Mouse (Mus musculus): Measurements from ENCODE around the gene Atl1. TPM values are rescaled to one million over a fixed set of nuclear protein-coding genes. Genes with fewer than 3 reads are reported as not detected.

The Atl1 gene
- polyA plus RNA-seq, 1 experiment from 2014 or later = 3.5 TPM

DNA sequence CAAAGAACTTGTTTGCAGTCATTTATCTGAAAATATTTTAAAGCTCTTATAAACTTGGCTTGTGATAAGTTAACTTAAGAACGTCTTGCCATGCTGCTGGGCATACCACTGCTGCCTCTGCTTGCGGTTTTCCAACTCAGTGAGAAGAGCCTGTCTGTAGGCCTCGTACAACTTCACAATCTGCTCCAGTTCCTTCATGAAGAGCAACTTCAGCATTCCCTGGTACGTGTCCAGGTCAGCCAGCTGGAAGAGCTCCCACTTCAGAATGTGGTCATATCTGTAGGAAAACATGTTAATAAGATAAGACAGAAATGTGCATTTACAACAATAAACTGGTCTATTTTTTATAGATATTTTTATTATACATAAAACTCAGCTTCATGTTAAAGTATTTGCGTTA is 73.7 kb downstream of the Atl1 start:
- ATAC-seq (replicated peaks; ENCODE audit: low FRiP score, low read depth) (no peak), DNase-seq (ENCODE audit: low spot score) (peak; percentile 67)
- TF ChIP-seq CTCF (IDR thresholded peaks at IDR 0.05; ENCODE audit: low read depth) = no peak
- Histone ChIP-seq H3K4me2 (ENCODE audit: low read length) (no peak overlapping the region), H3K9ac (ENCODE audit: low read depth, low read length) (no peak overlapping the region), H3K27ac (no peak overlapping the region), H3K4me1 (replicated peaks; ENCODE audit: insufficient read depth, low read length) (no peaks in the 10 kb centered on the region), H3K36me3 (ENCODE audit: insufficient read depth, low read length) (peaks cover 44% of the 10 kb centered on the region), H3K9me3 (replicated peaks; ENCODE audit: low read length) (no peaks in the 10 kb centered on the region), H3K4me3 (replicated peaks; ENCODE audit: low read depth, low read length) (no peak overlapping the region), H3K27me3 (ENCODE audit: insufficient read depth, low read length) (no peaks in the 10 kb centered on the region)
- WGBS = 66% methylated on average over 5 of the region's 5 CpGs

- Histone ChIP-seq H3K4me2 (ENCODE audit: low read length) (no peak overlapping the region), H3K9me3 (replicated peaks; ENCODE audit: low read length) (no peaks in the 10 kb centered on the region), H3K27me3 (ENCODE audit: insufficient read depth, low read length) (no peaks in the 10 kb centered on the region), H3K27ac (no peak overlapping the region), H3K36me3 (ENCODE audit: insufficient read depth, low read length) (peaks cover 44% of the 10 kb centered on the region), H3K9ac (ENCODE audit: low read depth, low read length) (no peak overlapping the region), H3K4me3 (replicated peaks; ENCODE audit: low read depth, low read length) (no peak overlapping the region), H3K4me1 (replicated peaks; ENCODE audit: insufficient read depth, low read length) (no peaks in the 10 kb centered on the region)
- ATAC-seq (replicated peaks; ENCODE audit: low FRiP score, low read depth) (no peak), DNase-seq (ENCODE audit: low spot score) (no peak)
- 89% methylated on average over 6 of the region's 6 CpGs for WGBS
- no peak for TF ChIP-seq CTCF (IDR thresholded peaks at IDR 0.05; ENCODE audit: low read depth)
Measured at GRCm38 (mm10) chr12:69967112-69967511, 74.7 kb downstream of the Atl1 start.

- H3K27me3 ChIP-seq (ENCODE audit: insufficient read depth, low read length) = no peaks in the 10 kb centered on the region
- no peak for TF ChIP-seq CTCF (IDR thresholded peaks at IDR 0.05; ENCODE audit: low read depth)
- no peak overlapping the region for H3K27ac ChIP-seq
- ATAC-seq (replicated peaks; ENCODE audit: low FRiP score, low read depth) = no peak
- WGBS = 50% methylated on average over 5 of the region's 5 CpGs
- no peaks in the 10 kb centered on the region for H3K4me1 ChIP-seq (replicated peaks; ENCODE audit: insufficient read depth, low read length)
- no peak overlapping the region for H3K9ac ChIP-seq (ENCODE audit: low read depth, low read length)
- peaks cover 44% of the 10 kb centered on the region for H3K36me3 ChIP-seq (ENCODE audit: insufficient read depth, low read length)
- no peak overlapping the region for H3K4me2 ChIP-seq (ENCODE audit: low read length)
- peak; percentile 50 for DNase-seq (ENCODE audit: low spot score)
- no peaks in the 10 kb centered on the region for H3K9me3 ChIP-seq (replicated peaks; ENCODE audit: low read length)
- no peak overlapping the region for H3K4me3 ChIP-seq (replicated peaks; ENCODE audit: low read depth, low read length)
Measured at GRCm38 (mm10) chr12:69968154-69968553, 75.7 kb downstream of the Atl1 start.

GRCm38 (mm10) chr12:69973666-69974065 is 81.3 kb downstream of the Atl1 start:
- Histone ChIP-seq H3K4me1 (replicated peaks; ENCODE audit: insufficient read depth, low read length) (no peaks in the 10 kb centered on the region), H3K9me3 (replicated peaks; ENCODE audit: low read length) (no peaks in the 10 kb centered on the region), H3K4me3 (replicated peaks; ENCODE audit: low read depth, low read length) (no peak overlapping the region), H3K9ac (ENCODE audit: low read depth, low read length) (no peak overlapping the region), H3K36me3 (ENCODE audit: insufficient read depth, low read length) (peaks cover 19% of the 10 kb centered on the region), H3K4me2 (ENCODE audit: low read length) (no peak overlapping the region), H3K27ac (no peak overlapping the region), H3K27me3 (ENCODE audit: insufficient read depth, low read length) (no peaks in the 10 kb centered on the region)
- ATAC-seq (replicated peaks; ENCODE audit: low FRiP score, low read depth) (no peak), DNase-seq (ENCODE audit: low spot score) (peak; percentile 66)
- no peak for TF ChIP-seq CTCF (IDR thresholded peaks at IDR 0.05; ENCODE audit: low read depth)

- 70% methylated on average over 6 of the region's 6 CpGs for WGBS
- ATAC-seq (replicated peaks; ENCODE audit: low FRiP score, low read depth) (no peak), DNase-seq (ENCODE audit: low spot score) (no peak)
- Histone ChIP-seq H3K27ac (peak overlapping the region; percentile 36; the same call in 1 of the 2 replicates), H3K4me2 (ENCODE audit: low read length) (no peak overlapping the region), H3K4me1 (replicated peaks; ENCODE audit: insufficient read depth, low read length) (no peaks in the 10 kb centered on the region), H3K36me3 (ENCODE audit: insufficient read depth, low read length) (peaks cover 14% of the 10 kb centered on the region; the same call in 1 of the 2 replicates), H3K27me3 (ENCODE audit: insufficient read depth, low read length) (no peaks in the 10 kb centered on the region), H3K9ac (ENCODE audit: low read depth, low read length) (no peak overlapping the region), H3K4me3 (replicated peaks; ENCODE audit: low read depth, low read length) (no peak overlapping the region), H3K9me3 (replicated peaks; ENCODE audit: low read length) (no peaks in the 10 kb centered on the region)
- no peak for TF ChIP-seq CTCF (IDR thresholded peaks at IDR 0.05; ENCODE audit: low read depth)
Measured at GRCm38 (mm10) chr12:69976688-69977087, 84.3 kb downstream of the Atl1 start.

DNA sequence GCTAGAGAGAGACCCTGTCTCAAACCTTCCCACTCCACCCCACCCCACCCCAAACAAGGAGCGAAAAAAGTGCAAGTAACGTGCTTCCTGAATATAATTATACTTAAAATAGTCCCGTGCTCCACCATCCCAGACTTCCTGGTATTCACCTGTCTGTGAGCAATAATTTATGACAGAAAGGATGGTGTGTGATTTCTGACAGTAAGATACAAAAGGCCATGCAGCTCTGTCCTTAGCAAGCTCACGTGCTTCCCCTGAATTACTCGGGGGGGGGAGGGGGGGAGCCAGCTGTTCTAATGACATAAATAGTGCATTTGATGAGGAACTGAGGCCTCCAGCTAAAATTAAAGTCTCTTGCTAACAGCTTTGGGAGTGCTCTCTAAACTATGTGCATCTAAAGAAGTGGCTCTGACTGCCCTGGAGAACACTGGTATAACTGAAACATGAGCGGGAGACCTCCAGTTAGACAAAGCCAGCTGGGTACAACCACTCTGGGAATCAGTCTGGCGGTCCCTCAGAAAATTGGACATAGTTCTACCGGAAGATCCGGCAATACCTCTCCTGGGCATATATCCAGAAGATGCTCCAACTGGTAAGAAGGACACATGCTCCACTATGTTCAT is 85.1 kb downstream of the Atl1 start:
- Histone ChIP-seq H3K27ac (no peak overlapping the region), H3K36me3 (ENCODE audit: insufficient read depth, low read length) (peaks cover 22% of the 10 kb centered on the region; the same call in 1 of the 2 replicates), H3K4me1 (replicated peaks; ENCODE audit: insufficient read depth, low read length) (no peaks in the 10 kb centered on the region), H3K9me3 (replicated peaks; ENCODE audit: low read length) (no peaks in the 10 kb centered on the region), H3K4me2 (ENCODE audit: low read length) (no peak overlapping the region), H3K9ac (ENCODE audit: low read depth, low read length) (no peak overlapping the region), H3K4me3 (replicated peaks; ENCODE audit: low read depth, low read length) (no peak overlapping the region), H3K27me3 (ENCODE audit: insufficient read depth, low read length) (no peaks in the 10 kb centered on the region)
- DNase-seq (ENCODE audit: low spot score) = peak; percentile 40
- no peak for TF ChIP-seq CTCF (IDR thresholded peaks at IDR 0.05; ENCODE audit: low read depth)
- no peak for ATAC-seq (replicated peaks; ENCODE audit: low FRiP score, low read depth)
- 50% methylated on average over 9 of the region's 9 CpGs for whole genome bisulfite sequencing

- 75% methylated on average over 5 of the region's 5 CpGs for WGBS
- Histone ChIP-seq H3K9ac (ENCODE audit: low read depth, low read length) (no peak overlapping the region), H3K36me3 (ENCODE audit: insufficient read depth, low read length) (peaks cover 30% of the 10 kb centered on the region; the same call in 1 of the 2 replicates)
Measured at GRCm38 (mm10) chr12:69982874-69983273, 90.5 kb downstream of the Atl1 start.

More at GRCm38 (mm10) chr12:69982874-69983273, 90.5 kb downstream of the Atl1 start:
- no peak overlapping the region for H3K4me2 ChIP-seq (ENCODE audit: low read length)
- H3K9me3 ChIP-seq (replicated peaks; ENCODE audit: low read length) = no peaks in the 10 kb centered on the region
- ATAC-seq (replicated peaks; ENCODE audit: low FRiP score, low read depth) (no peak), DNase-seq (ENCODE audit: low spot score) (peak; percentile 9)
- peak; percentile 54 for TF ChIP-seq CTCF (IDR thresholded peaks at IDR 0.05; ENCODE audit: low read depth)
- H3K27ac ChIP-seq = no peak overlapping the region
- no peak overlapping the region for H3K4me3 ChIP-seq (replicated peaks; ENCODE audit: low read depth, low read length)
- no peaks in the 10 kb centered on the region for H3K27me3 ChIP-seq (ENCODE audit: insufficient read depth, low read length)
- no peaks in the 10 kb centered on the region for H3K4me1 ChIP-seq (replicated peaks; ENCODE audit: insufficient read depth, low read length)
